Mouse (Mus musculus): ENCODE results near the gene Cul9. TPM values are rescaled to one million over a fixed set of nuclear protein-coding genes. Genes with fewer than 3 reads are reported as not detected.

The Cul9 gene
- polyA plus RNA-seq, 1 experiment from 2014 or later, result 4.1 TPM

GRCm38 (mm10) chr17:46484461-46484875 is 61.7 kb downstream of the Cul9 start:
- no peak for DNase-seq (ENCODE audit: low spot score, missing footprints)
- Histone ChIP-seq H3K4me1 (ENCODE audit: control insufficient read depth, insufficient read depth, low read length) (peaks cover 22% of the 10 kb centered on the region), H3K27me3 (ENCODE audit: control insufficient read depth, insufficient read depth, low read length) (peaks cover 23% of the 10 kb centered on the region; the same call in 1 of the 2 replicates), H3K36me3 (ENCODE audit: control insufficient read depth, insufficient read depth, low read length) (no peaks in the 10 kb centered on the region), H3K27ac (ENCODE audit: low read depth, low read length) (no peak overlapping the region), H3K4me2 (peak overlapping the region; percentile 60), H3K9ac (ENCODE audit: low read length) (no peak overlapping the region; the same call in 1 of the 2 replicates), H3K4me3 (ENCODE audit: low read depth, low read length) (peak overlapping the region; percentile 31; the same call in 1 of the 2 replicates), H3K9me3 (ENCODE audit: control insufficient read depth, low read length) (no peaks in the 10 kb centered on the region)
- 11% methylated on average over 6 of the region's 6 CpGs for WGBS
- ATAC-seq (ENCODE audit: low FRiP score), result 0 out of 2 replicates have a peak, but pooled peaks have one; percentile 7

- Histone ChIP-seq H3K4me1 (ENCODE audit: control insufficient read depth, insufficient read depth, low read length) (peaks cover 22% of the 10 kb centered on the region), H3K9ac (ENCODE audit: low read length) (peak overlapping the region; percentile 50), H3K27me3 (ENCODE audit: control insufficient read depth, insufficient read depth, low read length) (peaks cover 23% of the 10 kb centered on the region; the same call in 1 of the 2 replicates), H3K27ac (ENCODE audit: low read depth, low read length) (no peak overlapping the region), H3K4me2 (peak overlapping the region; percentile 60), H3K9me3 (ENCODE audit: control insufficient read depth, low read length) (no peaks in the 10 kb centered on the region), H3K4me3 (ENCODE audit: low read depth, low read length) (peak overlapping the region; percentile 31), H3K36me3 (ENCODE audit: control insufficient read depth, insufficient read depth, low read length) (no peaks in the 10 kb centered on the region)
- DNase-seq (ENCODE audit: low spot score, missing footprints), result no peak
- ATAC-seq (ENCODE audit: low FRiP score), result peak; percentile 25
- WGBS, result 8% methylated on average over 13 of the region's 13 CpGs
Observed at GRCm38 (mm10) chr17:46484021-46484431, 62.2 kb downstream of the Cul9 start.

GRCm38 (mm10) chr17:46483561-46484001 is 62.6 kb downstream of the Cul9 start:
- DNase-seq (ENCODE audit: low spot score, missing footprints), result peak; percentile 92
- peak; percentile 61 for ATAC-seq (ENCODE audit: low FRiP score)
- 4% methylated on average over 16 of the region's 16 CpGs for WGBS
- Histone ChIP-seq H3K4me1 (ENCODE audit: control insufficient read depth, insufficient read depth, low read length) (peaks cover 22% of the 10 kb centered on the region), H3K9ac (ENCODE audit: low read length) (peak overlapping the region; percentile 50), H3K27ac (ENCODE audit: low read depth, low read length) (no peak overlapping the region), H3K27me3 (ENCODE audit: control insufficient read depth, insufficient read depth, low read length) (peaks cover 23% of the 10 kb centered on the region; the same call in 1 of the 2 replicates), H3K4me2 (peak overlapping the region; percentile 60), H3K4me3 (ENCODE audit: low read depth, low read length) (peak overlapping the region; percentile 31), H3K36me3 (ENCODE audit: control insufficient read depth, insufficient read depth, low read length) (no peaks in the 10 kb centered on the region), H3K9me3 (ENCODE audit: control insufficient read depth, low read length) (no peaks in the 10 kb centered on the region)

- no peaks in the 10 kb centered on the region for H3K4me1 ChIP-seq (ENCODE audit: control insufficient read depth, insufficient read depth, low read length)
- DNase-seq (ENCODE audit: low spot score, missing footprints) (no peak), ATAC-seq (ENCODE audit: low FRiP score) (no peak)
- H3K4me2 ChIP-seq, result no peak overlapping the region
- 0 out of 2 replicates have a peak, but pooled peaks cover 6% of the 10 kb centered on the region for H3K36me3 ChIP-seq (ENCODE audit: control insufficient read depth, insufficient read depth, low read length)
- no peaks in the 10 kb centered on the region for H3K27me3 ChIP-seq (ENCODE audit: control insufficient read depth, insufficient read depth, low read length)
- H3K9me3 ChIP-seq (ENCODE audit: control insufficient read depth, low read length), result no peaks in the 10 kb centered on the region
- 84% methylated on average over 15 of the region's 15 CpGs for WGBS
- H3K27ac ChIP-seq (ENCODE audit: low read depth, low read length), result no peak overlapping the region
- no peak overlapping the region for H3K9ac ChIP-seq (ENCODE audit: low read length)
- no peak overlapping the region for H3K4me3 ChIP-seq (ENCODE audit: low read depth, low read length)
Observed at GRCm38 (mm10) chr17:46477286-46477685, 68.9 kb downstream of the Cul9 start.

- DNase-seq (ENCODE audit: low spot score, missing footprints) (no peak), ATAC-seq (ENCODE audit: low FRiP score) (no peak)
- 84% methylated on average over 8 of the region's 8 CpGs for WGBS
- no peaks in the 10 kb centered on the region for H3K4me1 ChIP-seq (ENCODE audit: control insufficient read depth, insufficient read depth, low read length)
- H3K4me3 ChIP-seq (ENCODE audit: low read depth, low read length), result no peak overlapping the region
- H3K9ac ChIP-seq (ENCODE audit: low read length), result no peak overlapping the region
- H3K4me2 ChIP-seq, result no peak overlapping the region
- H3K36me3 ChIP-seq (ENCODE audit: control insufficient read depth, insufficient read depth, low read length), result 0 out of 2 replicates have a peak, but pooled peaks cover 6% of the 10 kb centered on the region
- no peaks in the 10 kb centered on the region for H3K9me3 ChIP-seq (ENCODE audit: control insufficient read depth, low read length)
- no peak overlapping the region for H3K27ac ChIP-seq (ENCODE audit: low read depth, low read length)
- no peaks in the 10 kb centered on the region for H3K27me3 ChIP-seq (ENCODE audit: control insufficient read depth, insufficient read depth, low read length)
Observed at GRCm38 (mm10) chr17:46476601-46477000, 69.6 kb downstream of the Cul9 start.

- H3K27me3 ChIP-seq (ENCODE audit: control insufficient read depth, insufficient read depth, low read length), result no peaks in the 10 kb centered on the region
- peaks cover 6% of the 10 kb centered on the region; the same call in 1 of the 2 replicates for H3K36me3 ChIP-seq (ENCODE audit: control insufficient read depth, insufficient read depth, low read length)
- no peak overlapping the region for H3K4me2 ChIP-seq
- no peaks in the 10 kb centered on the region for H3K4me1 ChIP-seq (ENCODE audit: control insufficient read depth, insufficient read depth, low read length)
- H3K27ac ChIP-seq (ENCODE audit: low read depth, low read length), result no peak overlapping the region; the same call in 1 of the 2 replicates
- no peaks in the 10 kb centered on the region for H3K9me3 ChIP-seq (ENCODE audit: control insufficient read depth, low read length)
- no peak overlapping the region for H3K4me3 ChIP-seq (ENCODE audit: low read depth, low read length)
- no peak for ATAC-seq (ENCODE audit: low FRiP score)
- no peak for DNase-seq (ENCODE audit: low spot score, missing footprints)
- no peak overlapping the region for H3K9ac ChIP-seq (ENCODE audit: low read length)
- WGBS, result 85% methylated on average over 9 of the region's 9 CpGs
Observed at GRCm38 (mm10) chr17:46467830-46468229, 78.4 kb downstream of the Cul9 start.

GRCm38 (mm10) chr17:46462226-46462625 is 84.0 kb downstream of the Cul9 start:
- no peaks in the 10 kb centered on the region; the same call in 1 of the 2 replicates for H3K36me3 ChIP-seq (ENCODE audit: control insufficient read depth, insufficient read depth, low read length)
- no peaks in the 10 kb centered on the region for H3K9me3 ChIP-seq (ENCODE audit: control insufficient read depth, low read length)
- peaks cover 3% of the 10 kb centered on the region; the same call in 1 of the 2 replicates for H3K4me1 ChIP-seq (ENCODE audit: control insufficient read depth, insufficient read depth, low read length)
- DNase-seq (ENCODE audit: low spot score, missing footprints) (no peak), ATAC-seq (ENCODE audit: low FRiP score) (no peak)
- no peak overlapping the region for H3K27ac ChIP-seq (ENCODE audit: low read depth, low read length)
- H3K4me3 ChIP-seq (ENCODE audit: low read depth, low read length), result no peak overlapping the region
- no peak overlapping the region for H3K4me2 ChIP-seq
- 79% methylated on average over 5 of the region's 5 CpGs for WGBS
- no peak overlapping the region for H3K9ac ChIP-seq (ENCODE audit: low read length)
- H3K27me3 ChIP-seq (ENCODE audit: control insufficient read depth, insufficient read depth, low read length), result peaks cover 18% of the 10 kb centered on the region

GRCm38 (mm10) chr17:46461347-46461746 is 84.8 kb downstream of the Cul9 start:
- 9% methylated on average over 8 of the region's 8 CpGs for WGBS
- no peak for ATAC-seq (ENCODE audit: low FRiP score)
- H3K27ac ChIP-seq (ENCODE audit: low read depth, low read length), result no peak overlapping the region
- H3K4me1 ChIP-seq (ENCODE audit: control insufficient read depth, insufficient read depth, low read length), result peaks cover 3% of the 10 kb centered on the region; the same call in 1 of the 2 replicates
- no peak overlapping the region for H3K4me3 ChIP-seq (ENCODE audit: low read depth, low read length)
- H3K4me2 ChIP-seq, result peak overlapping the region; percentile 30; the same call in 1 of the 2 replicates
- H3K27me3 ChIP-seq (ENCODE audit: control insufficient read depth, insufficient read depth, low read length), result peaks cover 18% of the 10 kb centered on the region
- no peak for DNase-seq (ENCODE audit: low spot score, missing footprints)
- no peak overlapping the region for H3K9ac ChIP-seq (ENCODE audit: low read length)
- no peaks in the 10 kb centered on the region; the same call in 1 of the 2 replicates for H3K36me3 ChIP-seq (ENCODE audit: control insufficient read depth, insufficient read depth, low read length)
- no peaks in the 10 kb centered on the region for H3K9me3 ChIP-seq (ENCODE audit: control insufficient read depth, low read length)

- ATAC-seq (ENCODE audit: low FRiP score), result no peak
- Histone ChIP-seq H3K9me3 (ENCODE audit: control insufficient read depth, low read length) (no peaks in the 10 kb centered on the region), H3K9ac (ENCODE audit: low read length) (no peak overlapping the region), H3K4me1 (ENCODE audit: control insufficient read depth, insufficient read depth, low read length) (peaks cover 8% of the 10 kb centered on the region), H3K27ac (ENCODE audit: low read depth, low read length) (no peak overlapping the region), H3K27me3 (ENCODE audit: control insufficient read depth, insufficient read depth, low read length) (peaks cover 20% of the 10 kb centered on the region), H3K4me3 (ENCODE audit: low read depth, low read length) (no peak overlapping the region), H3K4me2 (peak overlapping the region; percentile 30), H3K36me3 (ENCODE audit: control insufficient read depth, insufficient read depth, low read length) (no peaks in the 10 kb centered on the region; the same call in 1 of the 2 replicates)
- 2% methylated on average over 32 of the region's 32 CpGs for WGBS
- DNase-seq (ENCODE audit: low spot score, missing footprints), result no peak
Observed at GRCm38 (mm10) chr17:46460673-46461072, 85.5 kb downstream of the Cul9 start.

Data from midbrain, embryonic 11.5 days (tissue).